Mouse (Mus musculus) heart, adult 2 months (tissue): ENCODE data around the gene Trappc1. TPM values are rescaled to one million over a fixed set of nuclear protein-coding genes. Genes with fewer than 3 reads are reported as not detected.

Experiments used
- DNase-seq, 2 experiments: peaks; one replicate each; pipeline ENCODE4 v3.0.0; 2021
- H3K27ac ChIP-seq: fragments of 200-600 bp; 2 replicates; pipeline ENCODE4 v1.8.1; 2022
- H3K27me3 ChIP-seq: fragments of 200-500 bp; 2 replicates; pipeline ENCODE4 v1.6.1; 2012; ENCODE audit warnings: mild to moderate bottlenecking, low read length, inconsistent platforms, mixed read lengths; ENCODE audit not compliant: control insufficient read depth, insufficient read depth
- H3K36me3 ChIP-seq: fragments of 200-500 bp; 2 replicates; pipeline ENCODE4 v1.6.1; 2012; ENCODE audit warnings: low read length, inconsistent platforms; ENCODE audit not compliant: control insufficient read depth, insufficient read depth
- H3K4me1 ChIP-seq: fragments of 200-500 bp; 2 replicates; pipeline ENCODE4 v1.6.1; 2011; ENCODE audit warnings: low read length; ENCODE audit not compliant: control insufficient read depth, insufficient read depth
- H3K4me3 ChIP-seq: fragments of 200-600 bp; 2 replicates; pipeline ENCODE4 v1.8.1; 2022
- H3K79me2 ChIP-seq: fragments of 200-500 bp; replicated peaks from 2 replicates; pipeline ENCODE4 v1.6.1; 2012; ENCODE audit warnings: mild to moderate bottlenecking, inconsistent platforms, low read length, moderate library complexity, mixed read lengths; ENCODE audit not compliant: control insufficient read depth, insufficient read depth
- H3K9ac ChIP-seq: fragments of 200-500 bp; 2 replicates; pipeline ENCODE4 v1.6.1; 2012; ENCODE audit warnings: low read depth, mild to moderate bottlenecking, control low read depth, inconsistent platforms, low read length, mixed read lengths
- CTCF ChIP-seq: fragments of 200-600 bp; IDR thresholded peaks from 2 replicates; pipeline ENCODE4 v1.8.1; 2022; ENCODE audit warnings: antibody characterized with exemption, mild to moderate bottlenecking, moderate library complexity
- EP300 ChIP-seq: fragments of 200-500 bp; IDR thresholded peaks from 2 replicates; pipeline ENCODE4 v1.6.1; 2011; ENCODE audit warnings: low read depth, low read length, control low read depth; ENCODE audit not compliant: insufficient read depth
- POLR2A ChIP-seq: fragments of 200-500 bp; IDR thresholded peaks from 2 replicates; pipeline ENCODE4 v1.6.1; 2011; ENCODE audit warnings: mild to moderate bottlenecking, low read depth, low read length, control low read depth; ENCODE audit not compliant: insufficient read depth
- WGBS: fragments of 180-500 bp; shearing (Covaris S2); methylation state at CpG from one replicate; pipeline ENCODE4 v1.1.7; 2018; 5-methylcytosine and 5-hydroxymethylcytosine counted together
- intact Hi-C: fragments of 180-260 bp; cut with DNase I; formaldehyde crosslinking; loops from one replicate; pipeline ENCODE4 v1.15.1; 2025
- long read RNA-seq: library from polyadenylated mRNA; stranded (forward); transcript quantifications from one replicate; pipeline ENCODE4 v2.0.0, GENCODE M21; 2021
- polyA plus RNA-seq: library from polyadenylated mRNA; depleted of rRNA; stranded (reverse); fragments of >200 nt; gene quantifications from 2 replicates; pipeline ENCODE4 v1.2.3, GENCODE M21; 2012; rRNA removed
- total RNA-seq, 2 experiments: library from RNA; stranded (reverse); gene quantifications; 2 replicates each; pipeline ENCODE4 v1.2.3; 2021

Trappc1 gene
- total RNA-seq (10 to 100 TPM; 45.5 to 48.0 TPM), polyA plus RNA-seq (46.6 and 84.3 TPM in 2 replicates)
- long read RNA-seq, transcript Trappc1-202 (4 exons, 759 nt): major isoform, 14 of 25 reads
- long read RNA-seq, transcript Trappc1-203 (5 exons, 751 nt): minor isoform, 9 of 25 reads
- long read RNA-seq, partial matches to known transcripts: 2 of 25 reads
- long read RNA-seq, other reads (novel, unspliced or antisense): 0 of 25 reads

DNA sequence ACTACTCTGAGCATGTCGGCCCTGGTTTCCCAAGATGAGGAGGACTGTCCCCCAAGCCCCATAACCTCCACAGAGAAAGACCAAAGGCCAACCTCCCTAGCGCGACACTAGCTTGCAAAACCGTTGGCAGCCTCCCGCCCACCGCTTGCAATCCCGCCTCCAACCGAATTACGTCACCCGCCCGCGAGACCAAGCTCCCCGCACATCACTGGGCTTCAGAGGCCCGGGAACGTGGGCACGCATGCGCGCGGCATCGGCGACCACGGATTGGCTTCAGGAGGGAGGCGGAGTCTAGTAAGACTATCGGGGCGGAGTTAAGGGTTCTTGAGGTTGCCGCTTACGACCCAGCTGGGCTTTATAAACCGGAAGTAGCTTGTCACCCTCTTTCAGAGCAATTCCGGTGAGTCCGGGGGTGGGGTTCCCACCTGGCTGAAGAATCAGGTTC lies at the start of gene Trappc1, which contains the start of gene Cntrob:
Gene Trappc1 (plus strand): TSS at position 314 of the 445 bp plus-strand sequence.
Gene Cntrob (minus strand): TSS at position 109 of the 445 bp plus-strand sequence.
- intact Hi-C loops: loop anchor here (2.0 to 10.0 kb wide), 4 partner anchors 17 to 259 kb away; partner anchors contain the start of gene Rnf227

DNA sequence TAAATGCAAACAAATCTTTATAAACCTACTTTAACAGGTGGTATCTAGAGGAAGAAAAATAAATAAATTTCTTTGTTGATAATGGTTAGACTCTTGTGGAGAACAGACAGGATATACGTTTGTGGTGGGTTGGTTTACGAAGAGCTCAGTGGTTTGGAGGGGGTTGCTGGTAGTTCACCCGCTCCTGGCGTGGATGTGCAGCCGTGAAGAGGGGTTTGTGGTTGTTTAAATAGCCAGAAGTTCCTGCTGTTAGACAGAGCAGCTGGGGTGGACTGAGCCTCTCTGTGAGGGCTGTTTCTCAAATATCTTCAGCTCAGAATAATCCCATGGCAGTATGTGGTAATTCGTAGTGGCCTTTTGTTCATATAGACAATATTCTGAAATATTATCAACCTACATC lies 48.1 kb upstream of the Trappc1 start:
- TF ChIP-seq POLR2A: no peak
- TF ChIP-seq EP300: no peak
- TF ChIP-seq CTCF: no peak
- no peaks in the 10 kb centered on the region for H3K27me3 ChIP-seq
- no peak overlapping the region for H3K9ac ChIP-seq
- H3K27ac ChIP-seq: no peak overlapping the region
- no peak for DNase-seq
- H3K4me1 ChIP-seq: peaks cover 1% of the 10 kb centered on the region
- H3K36me3 ChIP-seq: no peaks in the 10 kb centered on the region
- WGBS: 77% methylated on average over 6 of the region's 6 CpGs
- intact Hi-C loops: no loop called here
- no peak overlapping the region for H3K4me3 ChIP-seq
- no peaks in the 10 kb centered on the region for H3K79me2 ChIP-seq

More for the DNA sequence above, at the start of gene Trappc1, which contains the start of gene Cntrob:
- no peak for TF ChIP-seq CTCF
- peak; percentile 45; the same call in 1 of the 2 replicates for TF ChIP-seq EP300
- peak; percentile 89 for TF ChIP-seq POLR2A
- Histone ChIP-seq H3K36me3 (no peaks in the 10 kb centered on the region), H3K27ac (peak within 1 kb of the TSS; percentile 91), H3K4me1 (peaks cover 10% of the 10 kb centered on the region), H3K9ac (peak within 1 kb of the TSS; percentile 84), H3K27me3 (peaks cover 1% of the 10 kb centered on the region; the same call in 1 of the 2 replicates), H3K79me2 (no peaks in the 10 kb centered on the region), H3K4me3 (peak within 1 kb of the TSS; percentile 66)
- under 1% methylated on average over 30 of the region's 30 CpGs for WGBS
- peak; percentile 98 to 99 for DNase-seq

DNA sequence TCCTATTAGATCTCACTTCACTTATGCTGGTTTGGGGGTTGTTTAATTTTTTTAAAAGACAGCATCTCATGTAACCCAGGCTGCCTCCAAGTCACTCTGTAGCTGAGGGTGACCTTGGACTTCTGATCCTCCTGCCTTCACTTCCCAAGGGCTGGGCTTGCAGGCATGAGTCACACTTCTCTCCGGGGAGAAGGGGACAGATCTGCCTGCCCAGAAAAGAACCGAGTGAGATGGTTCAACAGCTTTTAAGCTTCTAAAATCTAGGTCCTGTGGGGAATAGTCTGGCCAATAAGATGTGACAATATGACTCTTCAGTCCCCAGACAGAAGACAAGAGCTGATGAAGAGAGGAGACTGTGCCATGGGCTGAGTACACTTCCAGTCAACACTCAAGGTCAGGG lies 47.7 kb upstream of the Trappc1 start:
- no peak overlapping the region for H3K9ac ChIP-seq
- peak in 1 of 2 experiments; percentile 17 for DNase-seq
- 13% methylated on average over 2 of the region's 2 CpGs for WGBS

DNA sequence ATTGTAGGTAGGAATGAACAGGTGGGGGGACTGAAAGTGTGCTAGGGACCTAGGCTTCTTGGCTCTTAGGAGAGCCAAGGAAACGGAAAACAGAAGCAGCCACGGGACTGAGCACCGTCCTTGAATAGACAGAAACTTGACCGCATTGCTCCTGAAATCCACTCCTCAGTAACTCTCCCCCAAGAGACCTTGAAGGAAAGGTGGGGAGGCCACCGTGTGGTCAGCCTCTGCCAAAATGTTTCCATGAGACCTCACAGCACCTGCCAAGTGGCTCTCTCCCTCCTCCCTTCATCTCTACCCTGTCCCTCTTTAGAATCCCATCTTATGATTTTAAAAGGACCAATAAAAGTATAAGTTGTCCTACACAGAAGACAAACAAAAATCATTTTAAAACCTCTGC lies 46.5 kb upstream of the Trappc1 start:
- Histone ChIP-seq H3K36me3 (no peaks in the 10 kb centered on the region), H3K79me2 (no peaks in the 10 kb centered on the region), H3K4me3 (no peak overlapping the region), H3K4me1 (no peaks in the 10 kb centered on the region; the same call in 1 of the 2 replicates), H3K27ac (no peak overlapping the region), H3K9ac (no peak overlapping the region), H3K27me3 (no peaks in the 10 kb centered on the region)
- 75% methylated on average over 5 of the region's 5 CpGs for WGBS
- intact Hi-C loops: no loop called here
- TF ChIP-seq CTCF (no peak), EP300 (no peak), POLR2A (no peak)
- DNase-seq: no peak

More for the DNA sequence above, 47.7 kb upstream of the Trappc1 start:
- H3K36me3 ChIP-seq: no peaks in the 10 kb centered on the region
- H3K4me1 ChIP-seq: peaks cover 1% of the 10 kb centered on the region
- intact Hi-C loops: no loop called here
- no peaks in the 10 kb centered on the region for H3K79me2 ChIP-seq
- H3K27ac ChIP-seq: no peak overlapping the region
- no peaks in the 10 kb centered on the region for H3K27me3 ChIP-seq
- TF ChIP-seq POLR2A: no peak
- no peak for TF ChIP-seq CTCF
- no peak for TF ChIP-seq EP300
- H3K4me3 ChIP-seq: no peak overlapping the region

DNA sequence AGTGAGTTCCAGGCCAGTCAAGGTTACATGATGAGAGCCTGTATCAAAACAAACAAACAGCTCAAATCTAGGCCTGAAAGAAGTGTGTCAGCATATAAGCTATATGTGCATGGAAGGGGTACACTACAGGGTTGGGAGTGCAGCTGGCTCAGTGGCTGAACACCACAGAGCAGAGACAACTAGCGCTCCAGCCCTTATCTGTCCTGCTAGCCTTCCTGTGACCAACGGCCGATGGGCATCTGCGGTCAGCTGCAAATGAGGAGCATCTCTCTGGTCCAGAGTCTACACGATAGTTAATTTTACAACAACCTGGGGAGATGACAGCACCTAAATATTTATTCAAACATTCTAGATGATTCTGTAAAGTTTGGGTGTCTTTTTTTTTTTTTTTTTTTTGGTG lies 32.7 kb upstream of the Trappc1 start:
- Histone ChIP-seq H3K9ac (no peak overlapping the region), H3K4me1 (no peaks in the 10 kb centered on the region), H3K36me3 (no peaks in the 10 kb centered on the region), H3K4me3 (no peak overlapping the region), H3K79me2 (no peaks in the 10 kb centered on the region), H3K27ac (no peak overlapping the region), H3K27me3 (no peaks in the 10 kb centered on the region)
- intact Hi-C loops: no loop called here
- TF ChIP-seq EP300 (no peak), POLR2A (no peak), CTCF (no peak)
- no peak for DNase-seq
- WGBS: 83% methylated on average over 5 of the region's 5 CpGs

DNA sequence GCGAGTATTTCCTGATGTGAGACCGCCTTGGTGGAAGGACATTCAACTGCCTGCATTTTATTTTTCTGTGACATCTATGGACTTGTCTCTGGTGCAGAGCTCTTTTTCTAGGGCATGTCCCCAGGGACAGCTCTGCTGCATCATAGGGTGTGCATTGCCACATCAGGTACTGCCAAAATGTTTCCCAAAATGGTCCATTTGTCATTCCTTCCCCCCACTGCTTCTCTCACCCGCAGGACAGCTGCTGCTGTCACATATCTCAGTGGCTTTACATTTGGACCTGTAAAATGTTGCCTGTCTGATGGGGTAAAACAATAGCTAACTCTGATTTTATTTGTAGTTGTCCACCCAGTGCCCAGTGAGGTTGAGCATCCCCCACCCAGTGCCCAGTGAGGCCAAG lies 28.5 kb upstream of the Trappc1 start:
- no peak for DNase-seq
- no peak overlapping the region for H3K4me3 ChIP-seq
- no peaks in the 10 kb centered on the region for H3K36me3 ChIP-seq
- WGBS: 58% methylated on average over 3 of the region's 3 CpGs
- intact Hi-C loops: no loop called here
- no peak overlapping the region for H3K9ac ChIP-seq
- H3K4me1 ChIP-seq: no peaks in the 10 kb centered on the region
- no peaks in the 10 kb centered on the region for H3K79me2 ChIP-seq
- H3K27ac ChIP-seq: no peak overlapping the region
- no peaks in the 10 kb centered on the region for H3K27me3 ChIP-seq
- TF ChIP-seq POLR2A: no peak
- TF ChIP-seq CTCF: no peak
- no peak for TF ChIP-seq EP300
